Mouse (Mus musculus) activated CD4-positive, CD25-positive, alpha-beta regulatory T cell, adult 4 months (primary cell): ENCODE measurements around the gene Fbln5. TPM values are rescaled to one million over a fixed set of nuclear protein-coding genes. Genes with fewer than 3 reads are reported as not detected.

ENCODE experiments used
- ATAC-seq: one replicate; pipeline ENCODE4 v1.8.0; 2017
- polyA plus RNA-seq, 2 experiments: library from polyadenylated mRNA; unstranded; fragments of 100-300 nt; shearing (Covaris generic); gene quantifications; one replicate each; pipeline ENCODE4 v1.2.1; 2017

The Fbln5 gene
- polyA plus RNA-seq, 2 experiments from 2014 or later = not detected

DNA sequence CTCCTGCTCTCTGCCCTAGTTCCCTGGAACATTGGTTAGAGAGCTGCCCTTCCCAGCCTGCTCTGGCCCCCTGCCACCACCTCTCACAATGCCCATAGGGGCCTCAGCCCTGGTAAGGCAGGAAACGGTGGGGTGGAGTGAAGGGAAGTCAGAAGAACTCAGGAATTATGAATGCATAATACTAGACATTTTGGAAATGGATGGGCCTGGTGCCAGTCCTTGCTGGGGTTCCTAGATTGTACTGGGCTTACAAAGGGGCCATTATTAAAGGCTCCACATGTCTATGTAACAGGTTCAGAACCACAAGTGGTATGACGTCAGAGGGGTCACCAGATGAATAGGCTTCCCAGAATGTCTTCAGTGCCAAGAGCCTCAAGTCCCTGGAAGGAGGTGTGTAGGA is 11.5 kb downstream of the Fbln5 start:
- ATAC-seq = no peak

- ATAC-seq = no peak
These were observed 16.4 kb downstream of the Fbln5 start for GRCm38 (mm10) chr12:101802445-101802844.

DNA sequence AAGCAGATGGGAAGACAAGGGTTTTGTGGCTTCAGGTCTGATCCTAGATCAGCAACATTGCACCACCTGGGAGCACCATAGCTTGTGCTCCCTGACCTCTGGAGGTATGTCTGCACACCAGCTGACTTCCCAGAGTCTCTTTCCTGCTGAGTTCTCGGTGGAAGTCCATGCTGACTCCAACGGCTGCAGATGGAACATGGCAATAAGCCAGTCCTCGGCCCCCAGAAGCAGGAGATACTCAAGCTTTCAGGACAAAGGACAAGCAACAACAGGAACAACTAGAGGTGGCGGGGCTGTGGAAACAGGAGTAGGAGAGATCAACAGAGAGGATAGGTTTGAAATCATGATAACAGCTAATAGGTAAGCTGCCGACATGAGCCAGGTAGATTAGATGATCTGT is 17.1 kb downstream of the Fbln5 start:
- ATAC-seq = no peak

DNA sequence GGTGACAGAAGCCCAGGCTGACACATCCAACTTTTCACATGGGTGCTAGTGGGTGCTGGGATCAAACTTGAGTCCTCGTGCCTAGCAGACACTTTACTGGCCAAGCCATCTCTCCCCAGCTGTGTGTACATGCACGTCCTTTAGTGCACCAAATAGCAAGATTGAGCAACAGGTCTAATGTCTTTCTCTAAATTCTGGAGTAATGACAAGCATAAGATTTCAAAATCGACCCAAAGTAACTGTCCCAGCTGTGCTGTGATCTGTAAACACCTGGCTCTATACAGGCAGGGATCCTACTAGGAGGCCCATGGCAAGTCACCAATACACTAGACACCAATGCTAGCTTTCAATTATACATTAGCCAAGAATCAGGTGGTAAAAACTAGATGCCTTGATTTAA is 17.8 kb downstream of the Fbln5 start:
- no peak for ATAC-seq

DNA sequence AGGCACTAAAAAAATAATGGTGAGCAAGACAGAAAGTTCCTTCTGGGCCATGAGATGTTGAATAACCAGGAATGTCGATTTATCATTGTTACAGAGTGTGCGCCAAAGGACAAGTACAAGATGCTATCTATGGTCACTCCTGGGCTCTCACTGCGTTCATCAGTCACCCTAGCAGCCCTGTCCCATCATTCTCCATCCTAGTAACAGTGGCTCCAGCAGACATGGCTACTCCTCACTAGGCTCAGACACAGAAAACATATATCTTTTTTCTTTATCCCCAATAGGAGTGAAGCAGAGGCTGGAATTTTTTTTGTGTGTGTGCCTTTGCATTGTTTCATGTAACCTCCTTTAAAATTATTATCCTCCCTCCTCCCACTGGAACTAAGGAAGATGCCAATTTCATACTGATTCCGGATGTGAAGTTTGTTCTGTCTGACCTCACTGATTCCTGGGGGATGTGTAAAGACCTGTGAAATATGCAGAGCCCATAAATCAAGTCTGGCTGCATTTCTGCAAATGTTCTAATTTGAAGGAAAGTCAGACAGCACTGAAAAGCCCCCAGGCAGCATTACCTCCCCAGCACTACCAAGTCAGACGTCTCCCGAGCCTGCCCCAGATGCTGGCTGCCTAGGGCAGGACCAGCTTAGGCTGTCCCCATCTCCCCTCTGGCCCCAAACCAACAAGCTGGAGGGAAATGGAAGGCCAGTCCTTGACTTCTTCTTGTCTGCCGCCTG is 20.5 kb downstream of the Fbln5 start:
- no peak for ATAC-seq

- no peak for ATAC-seq
These were observed 24.4 kb downstream of the Fbln5 start for GRCm38 (mm10) chr12:101794458-101794857.

DNA sequence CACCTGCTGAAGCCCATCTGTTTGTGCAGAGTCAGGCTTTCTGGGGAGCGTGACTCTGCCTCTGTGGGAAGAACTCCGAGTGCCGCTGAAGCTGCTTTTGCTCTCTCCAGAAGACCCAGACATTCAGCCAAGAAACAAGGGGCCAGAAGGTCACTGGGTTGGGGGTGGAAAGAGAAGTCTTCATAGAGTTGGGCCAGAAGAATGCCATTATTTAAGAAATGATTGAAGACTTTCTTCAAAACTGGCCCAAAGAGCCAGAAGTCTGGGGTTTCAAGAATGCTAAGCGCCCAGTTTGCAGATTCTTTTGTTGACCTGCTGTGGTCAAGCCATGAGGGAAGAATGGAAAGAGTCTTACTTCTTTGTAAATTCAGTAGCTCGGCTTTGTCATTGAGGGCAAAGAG is 25.6 kb downstream of the Fbln5 start:
- ATAC-seq = no peak

DNA sequence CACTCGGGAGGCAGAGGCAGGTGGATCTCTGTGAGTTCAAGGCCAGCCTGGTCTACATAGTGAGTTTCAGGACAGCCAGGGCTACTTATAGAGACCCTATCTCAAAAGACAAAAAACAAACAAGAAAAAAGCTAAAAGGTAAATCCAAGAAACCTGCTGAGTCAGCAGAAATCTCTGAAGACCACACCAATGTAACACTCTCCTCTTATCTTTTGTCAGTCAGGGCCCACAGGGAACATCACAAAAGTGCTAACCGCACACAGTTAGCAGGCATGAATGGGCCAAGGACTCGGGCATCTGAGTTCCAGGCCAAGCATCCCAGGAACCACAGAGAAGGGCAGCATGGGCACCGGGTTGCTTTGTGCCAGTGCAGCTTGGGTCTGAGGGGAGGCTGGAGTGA is 26.2 kb downstream of the Fbln5 start:
- no peak for ATAC-seq

- ATAC-seq = no peak
These were observed 29.1 kb downstream of the Fbln5 start for GRCm38 (mm10) chr12:101789767-101790166.

- no peak for ATAC-seq
These were observed 29.6 kb downstream of the Fbln5 start for GRCm38 (mm10) chr12:101789250-101789649.

GRCm38 (mm10) chr12:101782787-101783186 is 36.1 kb downstream of the Fbln5 start:
- ATAC-seq = no peak

- no peak for ATAC-seq
These were observed 37.9 kb downstream of the Fbln5 start for GRCm38 (mm10) chr12:101780915-101781314.

GRCm38 (mm10) chr12:101777613-101778325 is 41.1 kb downstream of the Fbln5 start:
- no peak for ATAC-seq

DNA sequence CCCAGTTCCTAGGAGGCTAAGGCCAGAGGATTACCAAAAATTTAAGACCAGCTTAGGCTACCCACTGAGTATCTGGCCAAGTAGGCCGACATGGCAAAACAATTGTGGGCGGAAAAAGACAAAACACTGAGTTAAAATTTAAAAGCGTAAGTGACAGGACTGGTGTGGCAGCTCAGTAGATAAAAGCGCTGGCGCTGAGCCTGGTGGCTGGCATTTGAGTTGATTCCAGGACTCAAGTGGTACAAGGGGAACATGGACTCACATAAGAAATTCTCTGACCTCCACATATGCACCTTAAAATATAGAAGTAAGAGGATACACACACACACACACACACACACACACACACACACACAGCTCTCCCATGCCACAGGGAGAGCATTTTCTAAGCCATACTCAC is 42.5 kb downstream of the Fbln5 start:
- ATAC-seq = no peak

DNA sequence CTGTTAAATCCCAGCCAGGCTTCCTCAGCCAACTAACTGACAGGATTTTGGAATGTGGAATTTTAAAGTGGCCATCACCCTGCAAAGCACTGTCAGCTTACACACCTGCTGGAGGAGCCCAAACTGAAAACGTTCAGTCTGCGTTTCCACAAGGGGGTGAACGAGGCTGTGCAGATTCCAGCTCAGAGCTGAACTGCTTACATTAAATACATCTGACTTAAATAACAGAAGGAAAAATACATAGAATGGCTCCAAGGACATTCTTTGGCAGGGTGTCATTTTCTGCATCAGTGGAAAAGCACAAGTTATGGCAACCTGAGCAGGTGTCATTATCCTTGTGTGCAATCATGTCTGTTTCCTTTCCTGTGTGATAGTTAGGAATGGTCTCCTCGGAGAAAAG is 44.7 kb downstream of the Fbln5 start:
- ATAC-seq = no peak

GRCm38 (mm10) chr12:101772962-101773361 is 45.9 kb downstream of the Fbln5 start:
- no peak for ATAC-seq

GRCm38 (mm10) chr12:101770283-101771015 is 48.4 kb downstream of the Fbln5 start:
- ATAC-seq = no peak

- no peak for ATAC-seq
These were observed 51.4 kb downstream of the Fbln5 start for GRCm38 (mm10) chr12:101767306-101768053.

- no peak for ATAC-seq
These were observed 52.5 kb downstream of the Fbln5 start for GRCm38 (mm10) chr12:101766228-101766852.

DNA sequence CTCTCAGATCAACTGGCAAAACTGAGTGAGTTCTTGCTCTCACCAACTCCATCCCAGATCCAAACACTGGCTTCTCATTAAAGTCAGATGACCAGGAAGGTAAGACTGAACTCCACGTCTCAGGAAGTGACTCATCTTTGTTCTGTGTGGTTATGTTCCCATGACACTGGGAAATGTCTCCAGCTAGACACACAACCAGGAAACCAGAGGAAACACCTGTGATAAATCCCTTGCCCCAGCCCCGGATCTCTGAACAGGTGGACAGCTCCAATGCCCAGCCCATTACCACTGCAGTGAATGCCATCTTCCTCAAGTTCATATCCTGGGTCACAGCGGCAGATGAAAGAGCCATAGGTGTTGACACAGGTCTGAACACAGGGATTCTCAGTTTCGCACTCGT is 54.0 kb downstream of the Fbln5 start:
- no peak for ATAC-seq

DNA sequence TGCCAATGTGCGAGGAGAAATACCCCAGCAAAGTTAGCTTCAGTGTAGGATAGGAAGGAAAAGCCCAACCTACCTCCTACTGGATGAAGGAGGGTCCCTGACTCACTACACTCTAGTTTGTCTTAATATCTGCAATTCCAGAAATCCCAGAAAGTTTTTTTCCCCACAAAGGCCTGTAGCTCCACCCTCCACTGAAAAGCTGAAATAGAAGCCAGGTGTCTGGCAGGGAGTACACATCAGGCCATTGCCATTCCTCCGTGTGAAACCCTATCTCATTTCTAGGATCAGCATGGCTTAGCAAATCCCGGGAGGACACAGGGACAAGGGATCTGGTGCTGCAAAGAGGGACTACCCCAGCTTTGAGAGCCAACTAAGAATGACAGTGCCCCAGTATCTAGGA is 55.8 kb downstream of the Fbln5 start:
- ATAC-seq = no peak

DNA sequence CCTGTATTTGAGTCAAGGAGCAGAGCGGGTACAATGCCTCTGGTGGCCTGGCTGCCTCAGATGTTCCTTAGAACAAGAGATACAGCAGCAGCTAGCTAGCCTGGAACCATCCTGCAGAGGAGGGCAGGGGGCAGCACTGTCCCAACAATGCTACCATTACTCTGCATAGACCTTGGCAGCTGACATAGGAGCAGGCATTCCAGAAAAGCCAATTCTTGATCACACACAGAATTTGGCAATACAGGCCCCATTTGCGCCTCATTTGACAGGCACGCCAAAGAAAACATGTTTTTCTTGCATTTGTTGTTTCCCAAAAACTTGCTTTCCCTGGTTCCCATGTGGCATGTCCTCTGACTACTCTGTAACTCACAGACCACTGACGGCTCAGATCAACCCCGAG is 56.8 kb downstream of the Fbln5 start:
- no peak for ATAC-seq
